ENCODE assay signal across 8 mouse cellular contexts in genomic region chr17:24414230-24414976, GRCm38 (mm10). TPM values are rescaled to one million over a fixed set of nuclear protein-coding genes. Genes with fewer than 3 reads are reported as not detected.
A peak's percentile ranks its signal among the peaks of the same experiment; 100 is the strongest.
DNase-seq lines count a peak whose midpoint lies in the region; ATAC-seq and TF ChIP-seq lines count a peak whose summit lies in the region.

Gene Rnps1 (plus strand): TSS chr17:24414565.

- no peaks in the 10 kb centered on the region for H3K27me3 ChIP-seq in embryonic facial prominence, embryonic 15.5 days
- no peaks in the 10 kb centered on the region for H3K27me3 ChIP-seq in limb, embryonic 14.5 days (ENCODE audit: control insufficient read depth, insufficient read depth, low read length)
- no peaks in the 10 kb centered on the region for H3K27me3 ChIP-seq in midbrain, postnatal 0 days (ENCODE audit: insufficient read depth, low read length)

- WGBS in bone marrow, adult 2 months = under 1% methylated on average over 64 of the region's 64 CpGs
- WGBS in embryonic facial prominence, embryonic 15.5 days = under 1% methylated on average over 64 of the region's 64 CpGs
- WGBS in limb, embryonic 14.5 days = under 1% methylated on average over 63 of the region's 64 CpGs
- WGBS in midbrain, postnatal 0 days = under 1% methylated on average over 64 of the region's 64 CpGs

- H3K4me2 ChIP-seq in embryonic facial prominence, embryonic 15.5 days (replicated peaks) = peak within 1 kb of the TSS; percentile 79
- H3K4me2 ChIP-seq in limb, embryonic 14.5 days (replicated peaks; ENCODE audit: low read depth, low read length, severe bottlenecking) = peak within 1 kb of the TSS; percentile 86
- peak within 1 kb of the TSS; percentile 88 for H3K4me2 ChIP-seq in midbrain, postnatal 0 days (ENCODE audit: low read depth, low read length, poor library complexity, severe bottlenecking)

- peak; percentile 1; the same call in 1 of the 2 replicates for TF ChIP-seq CTCF in bone marrow, adult 2 months (IDR thresholded peaks at IDR 0.05; ENCODE audit: control insufficient read depth, insufficient read depth, low read length)
- TF ChIP-seq CTCF in midbrain, postnatal 0 days (IDR thresholded peaks at IDR 0.05) = peak; percentile 14; the same call in 1 of the 2 replicates

- peak; percentile 100 for DNase-seq in 416B (ENCODE audit: low read depth)
- peak; percentile 90 for DNase-seq in heart, adult 8-10 months (ENCODE audit: low spot score)
- DNase-seq in kidney, adult 9 months = peak; percentile 94
- DNase-seq in limb, embryonic 14.5 days (ENCODE audit: low spot score) = peak; percentile 100
- DNase-seq in midbrain, postnatal 0 days (ENCODE audit: low spot score) = peak; percentile 99
- DNase-seq in spleen, postnatal 14 days (ENCODE audit: low spot score in 2 of 2) = peak; percentile 79 to 89

- H3K9me3 ChIP-seq in embryonic facial prominence, embryonic 15.5 days (replicated peaks) = no peaks in the 10 kb centered on the region
- no peaks in the 10 kb centered on the region for H3K9me3 ChIP-seq in limb, embryonic 14.5 days (ENCODE audit: control insufficient read depth, low read length)
- H3K9me3 ChIP-seq in midbrain, postnatal 0 days (ENCODE audit: low read length) = no peaks in the 10 kb centered on the region

- H3K4me1 ChIP-seq in bone marrow, adult 2 months (ENCODE audit: control insufficient read depth, insufficient read depth, low read length) = no peaks in the 10 kb centered on the region; the same call in 1 of the 2 replicates
- H3K4me1 ChIP-seq in embryonic facial prominence, embryonic 15.5 days = peaks cover 32% of the 10 kb centered on the region
- peaks cover 11% of the 10 kb centered on the region for H3K4me1 ChIP-seq in limb, embryonic 14.5 days (ENCODE audit: control insufficient read depth, insufficient read depth, low read length)
- peaks cover 7% of the 10 kb centered on the region; the same call in 1 of the 2 replicates for H3K4me1 ChIP-seq in midbrain, postnatal 0 days (ENCODE audit: insufficient read depth, low read length)

- peak within 1 kb of the TSS; percentile 84 for H3K9ac ChIP-seq in embryonic facial prominence, embryonic 15.5 days
- peak within 1 kb of the TSS; percentile 93 for H3K9ac ChIP-seq in limb, embryonic 14.5 days (ENCODE audit: low read depth, low read length, severe bottlenecking)
- H3K9ac ChIP-seq in midbrain, postnatal 0 days (replicated peaks; ENCODE audit: low read length, poor library complexity, severe bottlenecking) = peak within 1 kb of the TSS; percentile 95

- peak within 1 kb of the TSS; percentile 92 for H3K27ac ChIP-seq in bone marrow, adult 2 months (ENCODE audit: control insufficient read depth, insufficient read depth, low read depth, low read length, poor library complexity)
- peak within 1 kb of the TSS; percentile 96 for H3K27ac ChIP-seq in embryonic facial prominence, embryonic 15.5 days (replicated peaks)
- H3K27ac ChIP-seq in limb, embryonic 14.5 days (replicated peaks; ENCODE audit: low read depth, low read length) = peak within 1 kb of the TSS; percentile 90
- peak within 1 kb of the TSS; percentile 92 for H3K27ac ChIP-seq in midbrain, postnatal 0 days (ENCODE audit: low read depth, low read length)

- ATAC-seq in embryonic facial prominence, embryonic 15.5 days (ENCODE audit: insufficient number of reproducible peaks, low FRiP score, low TSS enrichment, low read depth) = peak; percentile 92
- peak; percentile 96 for ATAC-seq in limb, embryonic 14.5 days (ENCODE audit: low FRiP score, low read depth)
- peak; percentile 96 for ATAC-seq in midbrain, postnatal 0 days (ENCODE audit: low FRiP score)

- H3K4me3 ChIP-seq in bone marrow, adult 2 months (replicated peaks; ENCODE audit: control insufficient read depth, low read depth, low read length) = peak within 1 kb of the TSS; percentile 99
- peak within 1 kb of the TSS; percentile 78 for H3K4me3 ChIP-seq in embryonic facial prominence, embryonic 15.5 days (replicated peaks)
- H3K4me3 ChIP-seq in limb, embryonic 14.5 days (replicated peaks; ENCODE audit: low read length) = peak within 1 kb of the TSS; percentile 93
- H3K4me3 ChIP-seq in midbrain, postnatal 0 days (ENCODE audit: low read depth, low read length) = peak within 1 kb of the TSS; percentile 87

- peak; percentile 42 for TF ChIP-seq POLR2A in bone marrow, adult 2 months (IDR thresholded peaks at IDR 0.05; ENCODE audit: borderline replicate concordance, control insufficient read depth, low read depth, low read length)
- peak; percentile 84; the same call in 1 of the 2 replicates for TF ChIP-seq POLR2A in limb, embryonic 14.5 days (IDR thresholded peaks at IDR 0.05; ENCODE audit: borderline replicate concordance, extremely low read depth, insufficient read depth, insufficient read length)

- H3K36me3 ChIP-seq in embryonic facial prominence, embryonic 15.5 days = peaks cover 45% of the 10 kb centered on the region
- peaks cover 51% of the 10 kb centered on the region for H3K36me3 ChIP-seq in limb, embryonic 14.5 days (ENCODE audit: control insufficient read depth, insufficient read depth, low read length)
- peaks cover 22% of the 10 kb centered on the region for H3K36me3 ChIP-seq in midbrain, postnatal 0 days (ENCODE audit: insufficient read depth, low read length)

RNA-seq across cellular contexts. Expression of gene Rnps1, which starts in this region (rescaled TPM):
- 53.5 and 73.6 TPM in 2 replicates for polyA plus RNA-seq in bone marrow, adult 2 months (2011; ENCODE audit: insufficient read depth, insufficient read length, low replicate concordance, missing spikeins)
- 253 and 275 TPM in 2 replicates for polyA plus RNA-seq in embryonic facial prominence, embryonic 15.5 days (2015; fragmentation: Nextera tagmentation; extraction: Ambion mirVana)
- total RNA-seq in heart, adult 8-10 months (2022) = 10 to 100 TPM; 59.7 to 61.4 (median 60.7) TPM
- polyA plus RNA-seq in limb, embryonic 14.5 days (2012; rRNA removed) = 333 and 363 TPM in 2 replicates
- polyA plus RNA-seq in limb, embryonic 14.5 days (2014; fragmentation: Nextera tagmentation; extraction: Ambion mirVana) = 236 and 254 TPM in 2 replicates
- total RNA-seq in midbrain, postnatal 0 days (2014; rRNA removed) = 248 and 260 TPM in 2 replicates
- 347 and 350 TPM in 2 replicates for polyA plus RNA-seq in midbrain, postnatal 0 days (2015; fragmentation: Nextera tagmentation; extraction: Ambion mirVana)

Comparison
In these comparisons a context has a peak if more than half of its experiments do, and no peak if none do; other contexts are left out.
1. Peak in every context shown above with its lines: DNase-seq, ATAC-seq, H3K4me3 ChIP-seq and H3K27ac ChIP-seq.